Mouse (Mus musculus): ENCODE results near the gene Tulp2.

DNA sequence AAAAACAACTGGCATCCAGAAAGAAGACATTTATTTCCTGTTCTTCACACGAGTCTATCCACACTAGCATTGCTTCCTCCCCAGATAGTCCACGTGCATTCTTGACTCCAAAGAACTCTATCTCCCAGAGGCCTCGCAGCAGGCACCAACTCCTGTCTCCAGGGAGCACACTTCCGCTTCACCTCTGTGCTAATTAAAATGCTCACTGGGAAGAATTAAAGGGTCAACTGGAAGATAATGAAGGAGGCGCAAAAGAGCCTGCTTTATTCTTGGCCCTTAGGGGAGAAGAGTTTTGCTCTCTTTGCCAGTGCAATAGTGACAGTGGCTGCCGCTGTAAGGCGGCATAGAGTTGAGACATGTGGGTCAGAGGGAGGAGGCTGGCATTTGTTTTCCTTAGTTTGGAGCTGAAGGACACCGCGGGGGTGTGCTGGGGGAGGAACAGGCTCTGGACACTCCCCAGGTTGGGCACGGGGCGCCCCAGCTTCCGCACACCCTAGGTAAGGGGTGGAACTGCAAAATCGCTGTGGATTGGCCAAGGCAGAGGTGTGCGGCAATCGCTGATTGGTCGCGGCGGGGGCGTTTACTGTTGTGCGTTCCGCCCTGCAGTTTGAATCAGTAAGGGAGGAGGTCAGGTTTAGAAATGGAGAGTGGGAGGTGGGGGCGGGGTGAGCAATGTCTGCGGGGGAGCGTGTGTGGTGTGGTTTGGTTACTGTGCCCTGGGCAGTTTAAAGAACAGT lies 86.3 kb downstream of the Tulp2 start:
- no peak for TF ChIP-seq REST (IDR thresholded peaks at IDR 0.05; ENCODE audit: insufficient read depth, insufficient read length)
- peak; percentile 15 for TF ChIP-seq POLR2A (IDR thresholded peaks at IDR 0.05; ENCODE audit: insufficient read length, low read depth)
- no peak for TF ChIP-seq TCF12 (IDR thresholded peaks at IDR 0.05; ENCODE audit: insufficient read depth, poor library complexity, severe bottlenecking)
- TF ChIP-seq MYOG (IDR thresholded peaks at IDR 0.05; ENCODE audit: control insufficient read depth in 1 of 3, insufficient read depth in 1 of 3, insufficient read length in 2 of 3, low read depth in 2 of 3) = no peak
- TF ChIP-seq USF1 (IDR thresholded peaks at IDR 0.05; ENCODE audit: low read depth) = no peak
- TF ChIP-seq MAX (IDR thresholded peaks at IDR 0.05; ENCODE audit: low read depth) = no peak
- TF ChIP-seq MYOD1 (IDR thresholded peaks at IDR 0.05; ENCODE audit: control insufficient read depth in 1 of 3, insufficient read length in 2 of 3, low read depth in 2 of 3) = no peak
- TF ChIP-seq SRF (IDR thresholded peaks at IDR 0.05; ENCODE audit: control insufficient read depth, insufficient read length, low read depth) = no peak
- no peak for TF ChIP-seq POLR2AphosphoS2 (IDR thresholded peaks at IDR 0.05; ENCODE audit: insufficient read length, low read depth)
- TF ChIP-seq CEBPB (IDR thresholded peaks at IDR 0.05; ENCODE audit: insufficient read depth, poor library complexity, severe bottlenecking) = no peak
- TF ChIP-seq E2F4 (IDR thresholded peaks at IDR 0.05; ENCODE audit: insufficient read depth) = no peak
